Mouse (Mus musculus) ES-CJ7 (cell line): ENCODE measurements around the gene Gpat2.

Source experiments
- DNase-seq: peaks from one replicate; pipeline ENCODE4 v3.0.0; 2011; ENCODE audit warnings: low read depth, low spot score

Gpat2 gene

DNA sequence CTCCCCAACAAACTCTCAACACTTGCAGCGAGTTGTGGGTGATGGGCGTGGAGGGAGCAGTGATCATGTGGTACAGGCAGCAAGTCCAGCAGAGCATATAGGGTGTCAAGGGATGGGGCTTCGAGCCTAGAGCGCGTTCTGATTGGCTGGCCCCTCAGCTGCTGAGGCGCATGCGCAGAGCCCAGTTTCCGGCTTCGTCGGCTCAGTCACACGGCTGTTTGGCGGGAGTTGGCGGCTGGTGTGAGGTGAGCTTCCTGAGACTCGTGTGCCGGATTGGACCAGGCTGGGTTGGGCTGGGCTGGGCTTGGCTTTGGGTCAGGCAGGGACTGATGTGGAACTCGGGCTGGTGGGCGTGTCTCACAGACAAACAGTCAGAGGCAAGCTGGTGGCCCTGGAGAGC is at the start of gene Gpat2:
Gene Gpat2 (plus strand): TSS at position 223 of the 400 bp plus-strand sequence.
- peak; percentile 89 for DNase-seq

DNA sequence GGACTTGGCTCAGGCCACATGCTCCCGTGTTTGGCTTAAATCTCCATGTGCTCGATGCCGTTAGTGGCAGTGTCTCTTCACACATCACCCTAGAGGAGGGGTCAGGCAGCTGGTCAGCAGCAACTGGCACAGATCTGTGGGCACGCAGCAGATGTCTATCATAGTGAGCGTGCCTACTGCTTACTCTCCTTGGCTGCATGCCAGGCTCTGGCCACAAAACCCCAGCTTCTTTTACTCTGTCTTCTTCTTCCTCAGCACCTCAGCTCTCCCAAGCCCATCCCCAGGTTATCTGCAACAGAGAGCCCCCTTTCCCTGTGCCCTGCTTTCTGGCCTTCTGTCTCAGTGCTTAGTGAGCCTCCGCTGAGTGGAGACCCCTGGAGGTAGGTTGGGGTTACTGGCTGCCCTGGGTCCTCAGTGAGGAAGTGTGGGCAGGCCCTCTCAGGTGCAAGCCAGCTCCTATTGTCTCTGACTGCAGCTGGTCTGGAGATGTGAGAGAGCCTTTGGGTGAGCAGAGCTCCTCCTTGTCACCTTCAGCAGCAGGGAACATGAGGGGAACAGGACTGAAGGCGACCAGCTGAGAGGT is 49.1 kb upstream of the Gpat2 start:
- peak; percentile 47 for DNase-seq

DNA sequence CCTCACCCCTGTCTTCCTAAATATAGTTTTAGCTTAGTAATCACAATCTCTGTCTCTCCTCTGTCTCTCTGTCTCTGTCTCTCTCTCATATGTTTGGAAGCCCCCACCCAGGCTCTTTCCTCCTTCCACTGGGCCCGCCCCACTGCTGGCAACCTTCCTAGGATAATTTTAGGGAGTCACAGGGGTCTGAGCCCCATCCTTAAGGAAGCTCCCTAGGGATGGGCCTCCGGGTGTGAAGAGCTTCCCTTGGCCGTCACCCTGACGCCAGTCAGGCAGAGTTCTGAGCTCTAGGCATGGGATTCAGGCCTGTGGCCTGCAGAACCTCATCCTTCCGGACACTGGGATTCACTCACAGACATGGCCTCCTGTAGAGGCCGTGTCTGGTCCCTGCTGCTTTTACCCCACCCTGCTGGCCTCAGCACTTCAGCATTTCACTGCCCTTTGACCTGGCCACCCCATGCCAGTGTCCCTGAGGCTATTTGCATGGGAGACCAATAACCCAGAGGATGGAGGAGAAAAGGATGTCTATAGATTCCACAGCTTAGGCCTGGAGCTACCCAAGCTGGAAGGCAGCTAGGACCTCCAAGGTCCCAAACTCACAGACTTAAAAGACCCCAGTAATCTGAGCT is 48.5 kb upstream of the Gpat2 start:
- no peak for DNase-seq

DNA sequence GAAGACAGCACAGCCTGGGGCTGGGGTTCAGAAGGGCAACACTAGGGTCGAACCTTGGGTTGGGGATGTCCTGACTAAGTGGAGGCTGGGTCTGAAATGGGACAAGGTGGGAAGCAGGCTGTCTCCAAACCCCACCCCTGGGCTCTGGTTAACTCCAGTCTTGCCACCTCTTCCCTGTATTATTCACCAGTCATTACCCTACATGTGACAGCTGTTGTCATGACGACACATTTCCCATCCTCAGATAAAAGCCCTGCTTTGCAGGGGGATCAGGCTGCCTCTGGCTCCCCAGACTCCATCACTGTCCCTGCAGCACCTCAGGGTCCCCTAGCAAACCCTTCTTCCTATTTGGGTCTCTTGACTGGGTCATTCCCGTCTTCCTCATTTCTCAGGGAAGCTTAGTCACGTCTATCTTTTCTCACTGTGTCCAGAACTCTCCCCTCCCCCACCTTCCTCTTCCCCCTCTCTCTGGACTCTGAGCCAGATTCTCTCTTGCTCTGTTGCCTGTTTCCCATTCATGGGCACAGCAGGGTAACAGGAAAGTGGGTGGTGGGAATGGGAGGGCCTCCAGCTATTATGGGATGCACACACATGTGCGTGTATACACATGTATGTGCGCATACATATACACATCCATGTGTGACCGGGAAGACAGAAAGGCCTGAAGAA is 46.9 kb upstream of the Gpat2 start:
- no peak for DNase-seq

DNA sequence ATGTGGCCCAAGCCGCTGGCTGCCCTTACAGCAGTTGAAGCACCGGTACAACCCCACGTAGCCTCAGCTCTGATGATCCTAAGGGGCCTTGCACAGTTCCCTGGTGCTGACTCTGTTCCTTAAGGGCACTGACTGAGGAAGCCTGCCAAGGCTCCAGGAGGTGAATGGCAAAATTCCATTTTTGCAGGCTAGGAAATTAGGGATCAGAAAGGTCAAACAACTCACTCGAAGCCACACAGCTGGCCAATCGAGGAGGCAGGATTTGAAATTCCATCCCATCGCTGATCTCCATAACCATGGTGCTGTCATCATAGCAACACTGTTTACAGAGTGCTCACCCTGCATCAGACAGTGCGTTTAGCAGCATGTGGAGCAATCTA is 46.4 kb upstream of the Gpat2 start:
- DNase-seq: no peak

DNA sequence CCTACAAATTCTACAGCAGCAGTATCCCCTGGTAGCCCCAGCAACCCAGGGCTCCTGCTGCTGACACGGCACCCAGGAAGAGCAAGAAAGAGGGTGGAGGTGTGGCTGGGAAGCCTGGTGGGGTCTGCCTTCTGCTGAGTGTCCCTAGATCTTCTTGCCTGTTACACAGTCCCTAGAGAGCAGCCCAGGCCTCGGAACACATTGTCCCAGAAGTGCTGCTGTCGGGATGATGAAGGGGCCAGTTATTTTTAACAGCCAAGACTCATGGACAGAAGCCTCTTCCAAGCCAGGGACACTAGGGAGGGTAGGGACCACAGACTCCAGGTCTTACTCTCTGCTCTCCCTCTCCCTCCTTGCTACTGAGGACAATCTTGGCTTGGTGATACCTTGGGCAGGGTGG is 45.7 kb upstream of the Gpat2 start:
- no peak for DNase-seq

DNA sequence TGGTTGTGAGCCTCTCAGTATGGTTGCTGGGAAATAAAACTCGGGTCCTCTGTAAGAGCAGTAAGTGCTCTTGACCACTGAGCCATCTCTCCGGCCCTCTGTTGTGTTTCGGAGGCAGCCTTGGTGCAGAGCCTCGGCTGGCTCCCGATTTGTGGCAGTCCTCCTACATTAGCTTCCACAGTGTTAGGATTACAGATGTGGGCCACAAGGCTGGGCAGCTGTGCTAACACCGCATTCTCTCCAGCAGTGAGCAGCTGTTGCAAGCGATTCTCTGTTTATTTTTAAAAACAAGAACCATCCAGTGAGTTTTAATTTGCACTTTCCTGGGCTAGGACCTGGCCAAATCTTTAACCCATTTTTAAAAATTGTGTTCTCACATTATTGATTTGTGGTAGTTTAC is 41.1 kb upstream of the Gpat2 start:
- DNase-seq: no peak

DNA sequence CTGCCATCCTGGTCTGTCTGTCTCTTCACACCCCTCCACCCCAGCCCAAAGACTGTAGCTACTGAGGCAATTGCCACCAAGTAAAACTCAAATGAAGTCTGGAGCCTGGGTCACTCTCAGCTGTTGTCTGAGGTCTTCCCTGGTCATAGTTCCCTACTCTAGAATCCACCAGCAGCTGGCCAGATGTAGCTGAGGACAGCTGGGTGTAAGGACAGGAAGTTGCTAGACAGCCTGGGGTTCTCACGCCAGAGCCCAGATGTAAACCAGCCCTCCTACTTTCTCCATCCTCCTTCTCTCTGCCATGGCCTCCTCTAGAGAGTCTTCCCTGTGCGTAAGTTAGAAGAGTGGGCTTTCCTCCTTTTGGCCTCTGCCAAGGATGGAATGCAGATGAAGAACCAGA is 37.5 kb upstream of the Gpat2 start:
- DNase-seq: no peak

DNA sequence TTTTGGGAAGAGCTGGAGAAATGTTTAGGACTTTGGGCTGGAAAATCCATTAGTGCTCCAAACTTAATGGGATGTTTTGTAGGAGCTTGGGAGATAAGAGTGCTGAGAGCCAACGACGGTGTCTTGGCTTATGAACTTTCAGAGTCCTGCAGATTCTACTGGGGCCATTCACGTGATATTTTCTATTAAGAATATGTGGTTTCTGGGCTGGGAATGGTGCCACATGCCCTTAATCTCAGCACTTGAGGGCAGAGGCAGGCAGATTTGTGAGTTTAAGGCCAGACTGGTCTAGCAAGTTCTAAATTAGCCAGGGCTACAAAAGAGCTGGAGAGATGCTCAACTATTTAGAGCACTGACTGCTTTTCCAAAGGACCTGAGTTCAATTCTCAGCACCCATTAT is 34.6 kb upstream of the Gpat2 start:
- no peak for DNase-seq

DNA sequence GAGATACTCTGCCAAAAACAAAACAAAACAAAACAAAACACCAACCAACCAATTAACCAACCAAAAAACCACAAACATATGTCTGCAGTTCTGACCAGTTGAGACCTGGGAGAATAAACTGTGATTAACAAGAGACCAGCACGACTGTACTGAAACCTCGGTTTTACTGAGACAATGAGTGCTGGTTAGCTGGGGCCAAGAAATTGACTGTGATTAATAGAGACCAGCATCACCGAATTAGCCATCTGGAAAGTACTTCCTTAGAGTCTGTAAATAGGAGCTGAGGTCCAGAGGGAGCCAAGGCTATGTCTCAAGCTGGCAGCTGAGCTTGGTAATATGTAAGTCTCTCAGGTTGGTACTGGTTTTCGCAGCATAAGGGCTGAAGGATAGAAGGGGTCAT is 34.2 kb upstream of the Gpat2 start:
- no peak for DNase-seq

DNA sequence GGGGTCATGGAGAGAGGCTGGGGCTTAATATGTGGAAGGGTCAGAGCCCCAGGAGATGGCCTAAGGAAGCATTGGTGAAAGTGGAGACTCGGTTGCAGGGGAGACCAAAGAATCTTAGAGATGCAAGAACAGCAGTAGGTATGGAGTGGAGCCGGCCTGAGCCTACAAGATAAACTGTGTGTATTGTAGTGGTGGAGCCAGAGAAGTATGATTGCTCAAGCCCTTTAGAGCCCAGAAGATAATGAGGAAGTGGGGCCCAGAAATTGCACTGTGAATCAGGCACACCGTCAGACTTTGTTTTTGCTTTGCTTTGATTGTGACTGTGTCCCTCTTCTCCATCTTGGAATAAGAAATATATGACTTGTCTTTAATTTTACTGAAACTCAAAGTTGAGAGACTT is 33.7 kb upstream of the Gpat2 start:
- DNase-seq: no peak

DNA sequence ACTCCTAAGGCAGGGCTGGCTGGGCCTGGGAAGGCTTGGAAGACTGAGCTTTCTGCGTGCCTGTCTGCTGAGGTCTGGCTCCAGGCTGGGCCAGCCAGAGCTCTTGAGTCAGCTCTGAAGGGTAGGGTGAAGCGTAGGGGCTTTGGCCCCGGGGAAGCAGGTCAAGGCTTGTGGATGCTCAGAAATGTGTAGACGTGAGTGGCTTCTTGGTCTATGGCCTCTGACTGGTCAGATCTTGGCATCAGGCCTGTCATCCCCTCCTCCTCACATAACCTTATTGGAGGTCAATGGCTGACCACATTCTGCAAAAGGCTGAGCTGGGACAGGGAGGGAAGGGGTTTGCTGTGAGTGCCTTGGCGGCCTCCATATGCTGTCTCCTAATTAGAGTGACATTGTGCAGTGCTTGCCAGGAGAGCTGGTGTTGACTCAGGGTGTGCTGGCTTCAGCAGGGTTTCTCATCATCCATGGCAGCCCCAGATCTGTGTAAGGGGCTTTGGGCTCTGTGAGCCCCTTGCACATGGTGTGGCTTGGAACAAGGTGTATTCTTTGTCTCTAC is 30.3 kb upstream of the Gpat2 start:
- no peak for DNase-seq

DNA sequence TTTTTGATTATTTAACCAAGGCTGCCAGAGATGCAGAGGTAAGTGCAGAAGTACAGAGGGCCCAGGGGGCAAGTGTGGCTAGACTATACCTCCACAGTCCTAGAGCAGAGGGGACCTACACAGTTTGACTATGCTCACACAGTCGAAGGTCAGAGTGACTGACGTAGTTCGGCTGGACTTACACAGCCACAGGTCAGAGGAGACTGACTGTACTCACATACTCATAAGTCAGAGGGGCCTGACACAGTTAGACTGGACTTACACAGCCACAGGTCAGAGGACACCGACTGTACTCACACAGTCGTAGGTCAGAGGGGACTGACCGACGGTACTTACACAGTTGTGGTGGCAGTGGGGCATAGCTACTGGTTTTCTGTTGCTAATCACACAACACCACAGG is 26.3 kb upstream of the Gpat2 start:
- DNase-seq: no peak

DNA sequence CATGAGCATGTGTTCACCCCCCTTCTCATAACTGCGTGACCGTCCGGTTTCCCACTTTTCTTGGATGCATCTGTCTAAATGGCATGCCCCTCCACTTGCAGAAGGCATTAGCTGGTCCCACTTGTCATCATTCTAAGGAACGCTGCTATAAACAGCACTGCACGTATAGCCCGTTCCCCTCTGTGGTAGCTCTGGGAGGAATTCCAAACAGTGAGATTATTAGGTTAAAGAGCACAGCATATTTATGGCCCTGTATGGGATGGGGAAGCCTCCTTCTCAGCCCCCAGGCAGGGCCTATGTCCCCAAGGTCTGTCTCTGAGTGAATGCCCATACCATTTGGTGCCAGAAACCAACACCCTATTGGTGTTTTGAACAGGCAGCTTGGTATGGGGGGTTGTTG is 13.9 kb upstream of the Gpat2 start:
- no peak for DNase-seq

DNA sequence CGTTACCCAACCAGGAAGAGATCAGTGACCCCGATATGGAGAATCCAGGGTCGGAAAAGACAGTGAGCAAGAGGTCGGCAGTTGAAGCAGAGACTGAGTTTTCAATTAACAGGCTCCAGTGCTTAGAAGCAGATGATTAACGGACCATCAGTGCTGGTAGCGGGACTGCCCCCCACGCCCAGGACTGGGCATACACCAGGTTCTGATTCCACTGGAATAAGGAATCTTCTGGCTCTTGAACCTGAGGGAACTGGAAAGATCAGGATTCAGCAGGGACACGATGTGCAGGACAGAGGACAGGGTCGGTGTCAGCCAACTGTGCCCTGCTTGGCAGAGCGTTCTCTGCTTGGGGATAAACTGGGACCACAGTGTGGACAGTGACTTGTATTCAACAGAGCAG is 9.2 kb upstream of the Gpat2 start:
- DNase-seq: no peak

DNA sequence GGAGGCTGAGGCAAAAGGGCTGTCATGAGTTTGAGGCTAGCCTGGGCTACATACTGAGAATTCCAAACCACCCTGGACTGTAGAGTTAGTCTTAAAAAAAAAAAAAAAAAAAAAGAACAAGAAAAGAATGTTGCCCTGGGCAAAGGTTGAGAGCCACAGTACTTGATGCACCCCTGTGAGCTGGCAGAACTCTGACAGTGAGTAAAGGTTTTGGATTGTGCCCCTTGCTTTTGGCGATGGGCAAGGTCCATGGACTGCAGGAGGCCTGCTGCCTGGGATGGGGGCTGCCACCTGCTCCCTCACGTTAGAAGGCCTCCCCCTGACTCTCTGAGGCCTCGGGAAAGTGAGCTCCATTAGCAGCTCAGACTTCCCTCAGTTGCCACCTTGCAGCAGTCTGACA is 8.3 kb upstream of the Gpat2 start:
- DNase-seq: no peak

DNA sequence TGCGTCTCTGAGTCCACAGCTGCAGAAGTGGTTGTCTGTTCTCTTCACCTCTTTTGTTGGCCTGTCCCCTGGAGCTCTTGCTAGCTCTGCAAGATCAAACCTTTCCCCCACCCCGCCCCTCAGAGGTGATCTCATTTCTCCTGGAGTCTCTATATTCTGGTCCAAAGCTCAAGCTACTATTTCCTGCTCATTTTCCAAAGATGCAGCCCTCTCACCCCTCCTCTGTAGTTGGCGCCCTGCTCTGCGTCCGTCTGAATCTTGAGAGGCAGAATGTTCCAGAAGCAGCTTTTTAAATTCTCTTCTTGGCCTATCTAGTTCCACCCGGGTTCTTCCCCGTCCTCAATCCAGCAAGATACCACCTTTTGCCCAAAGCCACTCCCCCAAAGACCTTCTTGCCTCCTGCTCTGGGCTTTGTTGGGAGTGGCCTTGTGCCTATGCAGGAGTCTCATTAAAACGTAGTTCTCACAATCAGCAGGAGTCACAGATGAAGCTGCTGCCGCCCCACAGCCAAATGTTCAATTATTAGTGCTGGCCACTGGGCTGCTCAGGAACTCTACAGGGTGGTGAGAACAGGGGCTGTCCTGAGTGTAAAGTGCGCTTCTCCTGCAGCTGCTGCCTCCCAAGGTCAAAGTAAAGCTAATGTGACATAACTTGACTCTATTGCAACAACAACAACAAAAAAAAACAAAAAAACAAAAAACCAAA is 6.6 kb upstream of the Gpat2 start:
- no peak for DNase-seq

DNA sequence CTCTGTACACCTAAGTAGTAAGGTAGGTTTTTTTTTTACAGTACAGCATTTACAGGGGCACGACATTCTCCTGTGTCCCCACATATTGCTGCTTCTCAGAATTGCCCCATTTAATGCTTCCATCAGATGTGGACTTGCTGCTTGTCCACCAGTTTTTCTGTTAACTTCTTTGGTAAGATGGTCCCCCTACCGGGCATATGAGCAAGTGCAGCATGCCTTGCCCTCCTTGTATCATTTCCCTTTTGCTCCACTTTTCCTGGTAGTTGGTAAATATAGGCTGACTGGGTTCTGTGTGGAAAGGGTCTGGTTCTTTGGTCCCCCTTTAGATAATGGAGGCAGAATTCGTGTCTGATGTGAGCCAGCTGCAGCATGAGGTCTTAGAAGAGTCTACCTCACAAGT is 5.2 kb downstream of the Gpat2 start:
- peak; percentile 36 for DNase-seq

DNA sequence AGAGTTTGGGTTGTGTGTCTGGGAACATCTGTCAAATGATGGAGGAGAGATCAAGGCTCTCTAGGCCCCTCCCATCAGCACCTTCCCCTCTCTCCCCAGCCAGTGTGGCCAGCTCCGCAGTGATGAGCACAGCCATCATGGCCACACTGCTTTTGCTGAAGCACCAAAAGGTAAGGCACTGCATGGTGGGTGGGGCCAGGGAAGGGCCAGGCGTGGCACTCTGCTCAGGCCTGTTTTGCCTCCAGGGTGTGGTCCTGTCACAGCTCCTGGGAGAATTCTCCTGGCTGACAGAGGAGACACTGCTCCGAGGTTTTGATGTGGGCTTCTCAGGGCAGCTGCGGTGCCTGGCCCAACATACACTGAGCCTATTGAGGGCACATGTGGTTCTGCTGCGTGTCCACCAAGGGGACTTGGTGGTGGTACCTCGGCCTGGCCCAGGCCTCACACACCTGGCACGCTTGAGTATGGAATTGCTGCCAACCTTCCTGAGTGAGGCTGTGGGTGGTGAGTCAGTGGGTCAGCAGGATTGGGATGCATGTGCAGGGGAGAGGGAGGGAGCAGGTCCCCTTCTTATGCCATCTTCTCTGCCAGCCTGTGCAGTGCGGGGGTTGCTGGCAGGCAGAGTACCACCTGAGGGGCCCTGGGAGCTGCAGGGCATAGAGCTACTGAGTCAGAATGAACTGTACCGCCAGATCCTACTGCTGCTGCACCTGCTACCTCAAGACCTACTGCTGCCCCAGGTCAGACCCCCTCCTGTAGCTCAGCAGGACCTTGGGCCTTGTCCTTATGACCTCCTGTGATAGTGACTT is 8.7 kb downstream of the Gpat2 start:
- peak; percentile 11 for DNase-seq

DNA sequence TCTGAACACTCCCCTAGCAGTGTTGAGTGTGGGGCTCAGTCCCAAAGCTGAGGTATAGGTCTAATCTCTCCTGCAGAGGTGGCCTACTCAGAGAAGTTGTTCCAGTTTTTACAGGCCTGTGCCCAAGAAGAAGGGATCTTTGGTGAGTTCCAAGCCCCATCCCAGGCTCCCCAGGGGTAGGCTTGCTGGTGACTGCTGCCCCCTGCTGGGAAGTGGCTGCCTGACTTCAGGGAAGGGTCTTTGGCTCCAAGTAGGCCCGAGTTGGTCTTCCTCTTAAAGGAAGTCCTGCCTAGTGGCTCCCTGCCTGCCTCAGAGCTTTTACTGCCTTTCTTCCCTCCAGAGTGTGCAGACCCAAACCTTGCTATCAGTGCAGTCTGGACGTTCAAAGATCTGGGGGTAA is 10.1 kb downstream of the Gpat2 start:
- peak; percentile 51 for DNase-seq

DNA sequence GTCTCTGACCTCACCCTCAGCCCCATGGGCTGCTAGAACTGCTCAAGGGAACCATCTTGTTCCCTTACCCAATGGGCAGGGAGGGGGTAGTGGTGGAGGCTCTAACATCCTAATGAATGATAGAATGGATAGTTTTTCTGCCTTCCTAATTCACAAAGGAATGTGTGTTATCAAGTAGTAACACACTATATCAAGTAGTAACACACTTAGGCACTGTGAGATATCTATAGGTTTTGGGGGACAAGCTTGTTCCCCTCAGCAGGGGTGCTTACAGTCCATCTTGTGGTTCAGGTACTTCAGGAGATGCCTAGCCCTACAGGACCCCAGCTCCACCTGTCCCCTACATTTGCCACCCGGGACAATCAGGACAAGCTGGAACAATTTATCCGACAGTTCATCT is 10.6 kb downstream of the Gpat2 start:
- DNase-seq: no peak

DNA sequence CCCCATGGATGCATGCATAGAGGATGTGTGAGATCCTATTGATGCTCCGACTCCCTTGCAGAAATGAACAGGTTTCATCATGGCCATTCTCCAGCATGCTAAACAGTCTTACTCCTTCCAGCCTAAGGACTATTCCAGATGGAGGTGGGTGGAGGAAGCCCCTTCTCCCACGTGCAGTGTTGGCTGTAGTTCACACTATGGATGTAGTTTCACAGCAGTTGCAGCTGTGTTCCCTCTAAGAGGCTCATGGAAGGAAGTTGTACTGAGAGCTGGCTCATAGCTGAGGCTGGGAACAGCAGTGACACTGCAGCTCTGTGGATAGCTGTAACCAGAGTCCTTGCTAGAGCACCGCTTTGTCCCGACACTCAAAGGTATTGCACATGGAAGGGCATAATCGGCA is 12.7 kb downstream of the Gpat2 start:
- DNase-seq: no peak
